Mouse (Mus musculus) megakaryocyte, embryonic 14.5 days (primary cell): ENCODE measurements at regions not wholly inside any gene's neighbourhood (a gene's known extent, or its start where the extent isn't known, plus 50 kb on each side); places are given as distances from the start of the nearest gene placed in this dataset.

Experiments used
- FLI1 ChIP-seq: IDR thresholded peaks from 2 replicates; pipeline ENCODE4 v1.6.1; 2012; ENCODE audit warnings: low read length, inconsistent platforms, mixed read lengths
- GATA1 ChIP-seq: IDR thresholded peaks from 3 replicates; pipeline ENCODE4 v1.6.1; 2012; ENCODE audit warnings: mixed read lengths, low read length, inconsistent platforms, borderline replicate concordance

GRCm38 (mm10) chr13:71460097-71460496, 503.4 kb downstream of the Irx1 start:
- TF ChIP-seq GATA1, result no peak
- TF ChIP-seq FLI1, result no peak
